ENCODE assay signal across 8 mouse cellular contexts in genomic region chr1:24005070-24005804, GRCm38 (mm10). TPM values are rescaled to one million over a fixed set of nuclear protein-coding genes. Genes with fewer than 3 reads are reported as not detected.
DNase-seq lines count a peak whose midpoint lies in the region; ATAC-seq and TF ChIP-seq lines count a peak whose summit lies in the region.

Gene Sdhaf4, minus strand, starts transcription at chr1:24005656.

- WGBS in hindbrain, embryonic 13.5 days = 2% methylated on average over 47 of the region's 47 CpGs

- no peaks in the 10 kb centered on the region for H3K9me3 ChIP-seq in hindbrain, embryonic 13.5 days

- POLR2A ChIA-PET in Patski (lab: Charles Lee) = interaction anchor here (0.6 kb wide), 1 partner anchor 716 kb away, joined by 4 read pairs; no protein-coding TSS in a partner anchor

- peak within 1 kb of the TSS; percentile 63 for H3K4me2 ChIP-seq in hindbrain, embryonic 13.5 days

- no peaks in the 10 kb centered on the region for H3K27me3 ChIP-seq in Patski
- no peaks in the 10 kb centered on the region for H3K27me3 ChIP-seq in hindbrain, embryonic 13.5 days

- H3K4me3 ChIP-seq in hindbrain, embryonic 13.5 days = peak within 1 kb of the TSS; percentile 59

- CTCF ChIA-PET in Patski (lab: Charles Lee) = interaction anchor here (1.7 kb wide), 1 partner anchor 16 kb away, joined by 5 read pairs; no protein-coding TSS in a partner anchor

- DNase-seq in Patski (ENCODE audit: low read depth, low spot score) = peak; percentile 41
- DNase-seq in cerebellum, postnatal 14 days = peak; percentile 95 to 97
- DNase-seq in frontal cortex, postnatal 14 days (ENCODE audit: low spot score in 2 of 2) = peak; percentile 85 to 87
- DNase-seq in layer of hippocampus, postnatal 25 days (ENCODE audit: extremely low spot score in 1 of 2, low spot score in 1 of 2) = peak; percentile 89 to 96
- DNase-seq in lung, postnatal 25 days (ENCODE audit: low spot score) = peak; percentile 90
- DNase-seq in retina, embryonic 14.5 days (ENCODE audit: low spot score) = peak; percentile 94
- peak; percentile 97 for DNase-seq in thymus, postnatal 4 days

- peaks cover 12% of the 10 kb centered on the region for H3K36me3 ChIP-seq in hindbrain, embryonic 13.5 days

- peak; percentile 88 for ATAC-seq in Patski
- peak; percentile 96 for ATAC-seq in hindbrain, embryonic 13.5 days (ENCODE audit: low FRiP score)

- H3K9ac ChIP-seq in hindbrain, embryonic 13.5 days = peak within 1 kb of the TSS; percentile 79

- peaks cover 4% of the 10 kb centered on the region for H3K4me1 ChIP-seq in hindbrain, embryonic 13.5 days (replicated peaks)

- peak within 1 kb of the TSS; percentile 92 for H3K27ac ChIP-seq in hindbrain, embryonic 13.5 days

- no peak for TF ChIP-seq CTCF in Patski (IDR thresholded peaks at IDR 0.05)

- in situ Hi-C loops in Patski (cut with MboI; ENCODE audit: low pct_unique_long_range_greater_than_20kb) = loop anchor here (5.0 to 10.0 kb wide), 2 partner anchors 83 to 180 kb away; partner anchors contain the start of gene Smap1

RNA-seq across cellular contexts. Expression of gene Sdhaf4, which starts in this region (rescaled TPM):
- 58.8 TPM for polyA plus RNA-seq in Patski (2021)
- polyA plus RNA-seq in hindbrain, embryonic 13.5 days (2015; fragmentation: Nextera tagmentation; extraction: Ambion mirVana) = 105 and 109 TPM in 2 replicates
- 10 to 100 TPM; 50.1 to 55.0 TPM for total RNA-seq in layer of hippocampus, postnatal 25 days (2021)

Comparison
In these comparisons a context has a peak if more than half of its experiments do, and no peak if none do; other contexts are left out.
1. Peak in every context shown above with its lines: DNase-seq, ATAC-seq, H3K4me3 ChIP-seq and H3K27ac ChIP-seq.
2. DNase-seq: peak in every context shown above with its lines; median percentile 97 in thymus, postnatal 4 days; 96 in cerebellum, postnatal 14 days; 94 in retina, embryonic 14.5 days; 92 in layer of hippocampus, postnatal 25 days; 90 in lung, postnatal 25 days; 86 in frontal cortex, postnatal 14 days; 41 in Patski.